Mouse (Mus musculus) cerebellum, adult 11 months (tissue): ENCODE measurements around the gene Sphk1.
"Not testable (repeated sequence)": the region's sequence is repeated elsewhere in the genome, so short reads cannot be mapped to it uniquely, and the experiment has no call there.

Experiments used
- DNase-seq: peaks from one replicate; pipeline ENCODE4 v3.0.0; 2022

Sphk1 gene

GRCm38 (mm10) chr11:116530187-116531147 is at the start of gene Sphk1:
Gene Sphk1 (plus strand): TSS chr11:116530925.
- no peak for DNase-seq

DNA sequence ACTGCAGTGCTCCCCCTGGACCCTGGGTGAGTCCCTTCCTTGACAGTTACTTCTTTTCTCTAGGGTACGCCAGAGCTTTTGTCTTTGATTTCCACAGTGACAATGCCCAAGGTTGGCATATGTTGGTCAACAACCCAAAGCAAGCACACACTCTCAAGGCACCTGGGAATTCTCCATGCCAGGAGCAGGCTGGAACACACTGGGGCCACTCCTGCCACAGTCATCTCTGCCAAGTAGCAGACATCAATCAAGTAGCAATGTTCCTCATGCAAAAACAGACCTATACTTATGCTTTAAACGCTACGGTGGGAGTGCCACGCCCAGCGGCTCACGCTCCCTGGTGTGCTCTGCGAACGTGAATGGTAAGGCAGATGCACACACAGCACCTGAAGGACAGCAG is 49.8 kb upstream of the Sphk1 start:
- DNase-seq, result no peak

DNA sequence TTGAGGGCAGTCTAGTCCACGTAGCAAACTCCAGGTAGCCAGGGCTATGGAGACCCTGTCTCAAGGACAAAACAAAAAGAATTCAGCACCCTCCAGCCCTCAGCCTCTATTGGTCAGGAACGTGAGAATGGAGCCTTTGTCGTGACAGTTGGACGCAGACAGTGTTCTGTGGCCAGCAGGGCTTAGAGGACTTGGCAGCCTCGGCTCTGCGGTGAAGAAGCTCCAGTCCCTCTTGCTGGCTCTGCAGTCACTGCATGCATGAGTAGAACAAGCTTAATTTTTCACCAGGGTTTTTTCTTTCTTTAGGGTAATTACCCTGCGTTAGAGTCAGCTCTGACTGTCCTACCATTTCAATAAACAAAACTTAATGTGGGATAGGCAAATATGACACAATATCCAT is 48.9 kb upstream of the Sphk1 start:
- no peak for DNase-seq

DNA sequence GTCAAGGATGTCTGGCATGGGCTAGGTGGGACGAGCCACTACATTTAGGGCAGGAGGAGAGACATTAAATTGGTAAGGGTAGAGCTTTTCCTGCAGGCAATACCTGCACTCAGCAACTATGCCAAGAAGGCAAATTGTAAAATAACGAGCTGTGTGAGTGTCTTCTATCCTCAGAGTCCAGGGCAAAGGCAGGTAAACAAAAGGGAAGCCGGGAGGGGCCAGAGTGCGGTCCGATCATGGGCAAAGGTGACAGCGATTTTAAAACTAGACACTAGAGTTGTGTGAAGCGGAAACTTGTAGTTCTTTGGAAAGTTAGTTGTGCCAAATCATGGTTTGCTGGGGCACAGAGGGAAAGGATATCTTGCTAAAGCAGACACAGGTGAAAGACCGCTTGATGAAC is 46.5 kb upstream of the Sphk1 start:
- DNase-seq, result no peak

DNA sequence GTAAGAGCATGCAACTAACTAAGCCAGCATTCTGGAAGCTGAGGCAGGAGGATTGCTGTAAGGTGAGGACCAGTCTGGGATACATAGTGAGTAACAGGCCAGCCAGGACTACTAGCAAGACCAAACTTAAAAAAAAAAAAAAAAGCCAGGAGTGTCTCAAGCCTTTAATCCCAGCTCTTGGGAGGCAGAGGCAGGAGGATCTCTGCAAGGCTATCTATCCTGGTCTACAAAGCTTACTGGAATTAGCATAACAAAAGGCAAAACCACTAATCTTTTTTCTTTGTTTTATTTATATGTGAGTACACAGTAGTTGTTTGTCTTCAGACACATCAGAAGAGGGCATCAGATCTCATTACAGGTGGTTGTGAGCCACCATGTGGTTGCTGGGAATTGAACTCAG is 42.5 kb upstream of the Sphk1 start:
- DNase-seq, result no peak

DNA sequence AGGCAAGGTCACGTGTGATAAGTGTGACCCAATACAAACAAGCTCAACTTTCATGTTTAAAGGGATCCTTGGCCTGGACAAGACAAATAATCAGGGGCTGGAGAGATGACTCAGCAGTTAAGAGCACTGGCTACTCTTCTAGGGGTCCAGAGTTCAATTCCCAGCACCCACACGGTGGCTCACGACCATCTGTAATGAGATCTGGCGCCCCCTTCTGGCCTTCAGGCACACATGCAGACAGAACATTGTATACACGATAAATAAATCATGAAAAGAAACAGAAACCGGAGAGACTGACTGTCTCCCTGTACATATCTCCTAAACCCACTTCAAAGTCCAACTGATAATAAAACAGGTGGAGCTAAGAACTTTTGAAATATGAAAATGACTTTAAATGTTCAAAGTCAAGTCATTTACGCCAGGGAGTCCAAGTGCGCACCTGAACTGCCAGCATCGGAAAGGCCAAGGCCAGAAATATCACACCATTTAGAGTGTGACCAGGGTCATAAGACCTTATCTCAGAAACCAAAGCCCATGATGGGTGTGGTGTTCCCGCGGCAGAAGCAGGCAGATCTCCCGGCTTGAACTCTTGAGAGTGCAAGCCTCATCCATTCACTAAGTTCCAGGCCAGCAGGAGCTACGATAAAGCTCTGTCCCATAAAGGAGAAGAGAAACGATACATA is 41.9 kb upstream of the Sphk1 start:
- no peak for DNase-seq

- DNase-seq, result no peak
Observed at GRCm38 (mm10) chr11:116489771-116490231, 40.9 kb upstream of the Sphk1 start.

DNA sequence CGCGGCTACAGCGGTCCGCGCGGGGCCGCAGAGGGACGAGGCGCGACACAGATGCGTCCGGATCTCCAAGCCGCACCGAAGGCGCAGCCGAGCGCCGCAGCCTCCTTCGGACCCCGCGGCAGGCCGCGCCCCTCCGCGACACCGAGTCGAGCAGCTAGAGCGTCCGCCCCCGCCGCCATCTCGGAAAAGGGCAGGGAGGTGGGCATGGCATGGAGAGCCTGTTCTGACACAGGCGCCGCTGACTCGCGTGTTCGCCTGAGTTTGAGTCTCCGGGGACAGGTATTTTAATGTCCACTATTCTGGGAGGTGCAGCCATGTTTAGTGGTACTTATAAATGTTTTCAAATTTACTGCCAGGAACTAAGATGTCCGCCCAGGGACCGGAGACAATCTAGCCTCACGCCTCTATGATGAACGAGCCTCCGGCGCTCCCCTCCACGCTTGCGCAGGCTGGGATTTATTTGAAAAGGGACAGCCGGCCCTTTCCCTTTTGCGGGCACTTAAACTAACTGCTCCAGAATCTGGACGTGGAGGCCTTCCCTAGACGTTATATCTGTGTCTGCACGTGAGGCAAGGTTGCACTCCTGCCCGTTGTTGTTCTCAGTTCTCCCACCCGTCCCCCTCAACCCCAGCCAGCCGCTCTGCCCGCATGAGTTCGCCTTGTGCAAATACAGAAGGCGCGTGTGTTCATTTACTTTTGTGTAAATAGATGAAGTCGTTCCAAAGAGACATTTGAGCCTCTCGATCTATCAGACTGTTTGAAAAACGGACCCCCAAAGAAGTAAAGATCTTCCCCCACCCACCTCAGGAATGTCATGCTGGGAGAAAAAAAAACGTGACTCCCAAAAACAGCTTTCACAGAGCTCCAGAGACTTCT is 40.3 kb upstream of the Sphk1 start:
- DNase-seq, result peak; percentile 81

DNA sequence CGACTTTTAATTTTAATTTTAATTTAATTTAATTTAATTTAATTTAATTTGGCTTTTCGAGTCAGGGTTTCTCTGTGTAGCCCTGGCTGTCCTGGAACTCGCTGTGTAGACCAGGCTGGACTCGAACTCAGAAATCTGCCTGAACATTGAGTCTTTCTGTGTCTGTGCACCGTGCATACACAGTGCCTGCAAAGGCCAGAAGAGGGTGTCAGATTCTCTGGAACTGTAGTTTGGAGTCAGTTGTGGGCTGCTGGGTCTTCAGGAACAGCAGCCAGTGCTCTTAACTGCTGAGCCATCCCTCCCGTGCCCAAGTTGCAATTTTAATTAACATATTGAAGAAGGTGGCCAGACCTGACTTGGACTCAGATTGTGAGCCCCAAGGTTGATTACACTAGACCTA is 39.4 kb upstream of the Sphk1 start:
- no peak for DNase-seq

- not testable (repeated sequence) for DNase-seq
Observed at GRCm38 (mm10) chr11:116492507-116492906, 38.2 kb upstream of the Sphk1 start.

DNA sequence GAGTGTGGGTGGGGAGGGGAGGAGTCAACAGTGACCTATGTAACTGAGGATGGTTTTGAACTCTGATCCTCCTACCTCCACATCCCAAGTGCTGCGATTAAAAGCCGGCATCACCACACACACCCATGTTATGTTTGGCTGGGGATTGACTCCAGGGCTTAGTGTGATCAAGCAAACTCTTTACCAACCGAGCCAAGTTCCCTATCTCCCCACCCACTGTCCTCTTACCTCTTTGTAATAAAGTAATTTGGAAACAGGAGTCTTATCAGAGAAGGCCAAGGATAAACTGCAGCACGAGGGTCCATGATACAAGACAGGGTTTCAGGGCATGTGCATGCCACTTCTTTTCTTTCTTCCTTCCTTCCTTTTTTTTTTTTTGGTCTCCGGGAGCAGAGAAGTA is 37.5 kb upstream of the Sphk1 start:
- DNase-seq, result no peak

DNA sequence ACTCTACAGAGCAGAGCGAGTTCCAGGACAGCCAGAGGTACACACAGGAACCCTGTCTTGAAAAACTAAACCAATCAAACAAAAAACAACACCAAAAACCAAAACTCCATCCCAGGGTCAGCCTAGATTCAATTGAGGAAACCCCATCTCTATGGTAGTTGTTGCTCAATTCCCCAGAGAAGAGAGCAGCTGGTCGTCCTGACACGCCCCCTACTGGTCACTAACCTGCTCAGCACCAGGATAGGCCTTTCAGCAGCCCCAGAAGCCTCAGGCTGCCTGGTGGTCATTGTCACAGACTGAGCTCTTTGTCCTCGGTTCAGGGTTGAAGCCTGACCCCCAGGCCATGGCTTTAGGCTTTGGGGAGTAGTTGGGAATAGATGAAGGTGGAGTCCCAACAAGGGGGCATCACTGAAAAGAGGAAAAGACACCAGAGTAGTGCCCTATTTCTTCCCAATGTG is 36.9 kb upstream of the Sphk1 start, which contains the start of gene Prpsap1:
Prpsap1 (minus strand) TSS at position 408 of the 458 bp plus-strand sequence.
- no peak for DNase-seq

DNA sequence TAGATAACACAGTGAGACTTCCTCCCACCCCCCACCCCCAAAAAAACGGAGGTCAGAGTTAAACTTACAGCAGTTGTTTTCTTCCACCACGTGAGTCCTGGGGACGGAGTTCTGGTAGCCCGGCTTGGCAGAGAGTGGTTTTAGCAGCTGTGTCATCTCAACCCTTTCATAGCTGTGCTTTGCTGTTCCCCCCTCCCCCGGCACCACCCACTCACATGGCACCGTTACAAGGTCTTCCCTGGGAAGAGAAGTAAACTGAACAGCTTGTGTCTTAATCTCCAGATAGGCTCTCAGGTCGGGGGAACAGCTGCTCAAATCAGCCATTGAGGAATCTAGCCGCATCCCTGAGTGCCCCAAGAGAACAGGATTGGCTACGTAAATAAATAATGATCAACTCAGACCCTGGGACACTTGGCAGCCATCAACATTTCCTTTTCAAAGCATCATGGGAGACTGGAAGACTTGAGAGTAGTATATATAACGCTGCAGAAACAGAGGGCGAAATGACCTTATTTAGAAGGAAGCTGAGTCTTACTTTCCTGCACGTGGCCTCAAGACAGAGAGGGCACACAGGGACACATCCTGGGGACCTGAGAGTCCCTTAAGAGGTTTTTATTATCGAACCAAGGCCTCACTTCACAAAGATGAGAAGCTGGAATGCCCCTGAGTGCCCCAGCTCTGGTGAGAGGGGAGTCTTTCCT is 36.1 kb upstream of the Sphk1 start:
- DNase-seq, result no peak

DNA sequence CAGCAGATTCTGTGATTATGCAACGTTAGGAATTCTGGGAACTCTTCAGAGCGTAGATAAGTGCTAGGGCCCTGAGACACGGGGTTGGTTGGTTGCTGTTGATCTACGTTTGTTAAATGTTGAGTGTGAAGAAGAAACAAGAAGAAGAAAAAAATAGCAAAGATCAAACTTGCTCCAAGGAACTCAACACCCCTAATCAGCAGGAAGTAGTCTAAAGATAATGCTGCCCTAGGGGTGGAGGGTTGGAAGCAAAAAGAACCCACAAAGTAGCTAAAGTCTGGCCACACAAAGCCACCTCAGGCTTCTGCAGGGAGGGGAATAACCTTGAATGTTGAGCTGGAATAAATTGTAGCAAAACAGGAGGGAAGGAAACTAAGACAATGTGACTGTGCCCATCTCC is 33.4 kb upstream of the Sphk1 start:
- DNase-seq, result no peak

DNA sequence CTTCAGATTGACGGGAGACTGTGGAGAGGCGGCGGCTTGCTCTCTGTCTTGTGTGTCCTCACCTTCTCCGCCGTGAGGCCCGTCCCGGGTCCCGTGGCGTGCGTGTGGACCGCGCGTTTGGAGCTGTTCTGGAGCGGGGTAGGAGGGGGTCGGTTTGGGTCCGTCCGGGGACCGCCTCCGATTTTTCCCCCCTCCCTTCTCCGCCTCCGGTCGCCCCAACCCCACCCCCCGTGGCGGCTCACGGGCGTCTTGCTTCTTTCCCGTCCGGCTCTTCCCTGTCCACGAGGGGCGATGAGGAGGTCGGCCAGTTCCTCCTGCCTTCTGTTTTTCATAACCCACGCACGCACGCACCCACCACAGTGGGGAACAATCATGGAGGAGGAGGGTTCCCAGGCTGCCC is 32.1 kb upstream of the Sphk1 start:
- no peak for DNase-seq

GRCm38 (mm10) chr11:116499018-116499417 is 31.7 kb upstream of the Sphk1 start:
- DNase-seq, result no peak

- no peak for DNase-seq
Observed at GRCm38 (mm10) chr11:116501005-116501746, 29.5 kb upstream of the Sphk1 start.

DNA sequence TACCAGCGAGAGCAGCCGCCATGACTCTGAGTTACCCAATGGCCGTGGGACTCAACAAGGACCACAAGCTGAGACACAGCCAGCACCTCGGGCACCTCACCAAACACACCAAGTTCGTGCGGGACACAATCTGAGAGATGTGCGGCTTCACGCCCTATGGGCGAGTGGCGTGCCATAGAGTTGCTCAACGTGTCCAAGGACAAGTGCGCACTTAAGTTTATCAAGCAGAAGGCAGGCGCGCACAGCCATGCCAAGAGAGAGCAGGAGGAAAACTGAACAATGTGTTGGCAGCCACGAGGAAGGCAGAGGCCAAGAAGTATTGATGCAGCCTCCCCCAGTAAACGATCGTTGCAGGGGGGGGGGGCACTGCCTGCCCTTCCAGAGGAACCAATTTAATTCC is 26.2 kb upstream of the Sphk1 start:
- DNase-seq, result no peak

DNA sequence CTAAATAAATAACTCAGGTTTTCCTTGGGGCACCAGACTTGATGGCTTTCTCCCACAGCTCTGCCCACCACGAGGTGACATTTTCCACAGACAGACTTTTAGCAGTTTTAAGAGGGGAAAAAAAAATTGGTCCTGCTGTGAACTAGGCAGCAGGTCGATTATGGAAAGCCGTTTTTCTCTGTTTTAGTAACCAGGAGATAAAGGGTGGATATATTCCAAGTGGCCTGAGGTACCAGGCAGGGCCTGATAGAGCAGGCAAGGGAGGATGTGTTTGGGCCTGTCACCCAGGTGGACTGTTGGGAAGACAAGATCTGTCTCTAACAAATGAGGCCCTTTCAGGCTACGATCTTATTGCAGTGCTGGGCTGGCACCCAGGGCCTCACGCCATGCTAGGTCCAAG is 25.2 kb upstream of the Sphk1 start:
- DNase-seq, result no peak

GRCm38 (mm10) chr11:116506151-116506875 is 24.4 kb upstream of the Sphk1 start:
- DNase-seq, result no peak

DNA sequence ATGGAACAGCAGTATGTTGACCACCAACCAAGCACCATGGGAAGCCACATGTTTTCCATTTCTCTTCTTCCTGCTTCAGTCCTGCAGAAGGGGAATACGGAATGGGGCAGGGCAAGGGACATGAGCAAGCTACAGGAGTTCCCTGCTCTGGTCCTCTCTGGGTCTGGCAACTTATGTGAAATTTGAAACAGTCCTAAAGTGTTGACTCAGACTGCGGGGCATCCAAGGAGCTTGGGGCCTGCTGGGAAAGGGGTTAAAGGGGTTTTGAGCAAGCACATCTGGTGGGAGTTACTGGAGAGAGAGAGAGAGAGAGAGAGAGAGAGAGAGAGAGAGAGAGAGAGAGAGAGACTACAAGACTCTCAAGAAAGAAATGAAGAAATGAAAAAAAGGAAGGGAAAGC is 22.0 kb upstream of the Sphk1 start:
- no peak for DNase-seq
